Comparison of ENCODE assay signal across 15 mouse cellular contexts in genomic region chr3:148462791-148463190, GRCm38 (mm10).
A peak's percentile ranks its signal among the peaks of the same experiment; 100 is the strongest.
DNase-seq lines count a peak whose midpoint lies in the region; ATAC-seq and TF ChIP-seq lines count a peak whose summit lies in the region.
"Had no signal": no experiment of that assay in that cellular context is flagged by ENCODE, and none has a peak within 500 bp of the region (broad histone marks: within the 10 kb centered on the region; RNA-seq: fewer than 3 reads in every experiment).

No protein-coding gene starts in this region.

- no peak for ATAC-seq in midbrain, embryonic 14.5 days (ENCODE audit: low FRiP score, low TSS enrichment)
- ATAC-seq in midbrain, embryonic 11.5 days (ENCODE audit: low FRiP score): no peak

- no peak for TF ChIP-seq CTCF in layer of hippocampus, adult 2 months (conservative IDR thresholded peaks at IDR 0.05)

- H3K27me3 ChIP-seq in midbrain, embryonic 14.5 days (ENCODE audit: control insufficient read depth, insufficient read depth, low read length): no peaks in the 10 kb centered on the region
- no peaks in the 10 kb centered on the region for H3K27me3 ChIP-seq in midbrain, embryonic 11.5 days (ENCODE audit: control insufficient read depth, insufficient read depth, low read length)
- H3K27me3 ChIP-seq: embryonic facial prominence, embryonic 13.5 days; heart, embryonic 12.5 days; kidney, embryonic 15.5 days; neural tube, embryonic 13.5 days had no signal

- H3K9me3 ChIP-seq in midbrain, embryonic 14.5 days (ENCODE audit: control insufficient read depth, low read length): no peaks in the 10 kb centered on the region
- H3K9me3 ChIP-seq in midbrain, embryonic 11.5 days (ENCODE audit: control insufficient read depth, low read length): no peaks in the 10 kb centered on the region
- H3K9me3 ChIP-seq: embryonic facial prominence, embryonic 13.5 days; heart, embryonic 12.5 days; kidney, embryonic 15.5 days; neural tube, embryonic 13.5 days had no signal

- no peaks in the 10 kb centered on the region for H3K36me3 ChIP-seq in midbrain, embryonic 14.5 days (ENCODE audit: control insufficient read depth, insufficient read depth, low read length)
- no peaks in the 10 kb centered on the region for H3K36me3 ChIP-seq in midbrain, embryonic 11.5 days (ENCODE audit: control insufficient read depth, insufficient read depth, low read length)
- H3K36me3 ChIP-seq: embryonic facial prominence, embryonic 13.5 days; heart, embryonic 12.5 days; kidney, embryonic 15.5 days; neural tube, embryonic 13.5 days had no signal

- 69% methylated on average over 10 of the region's 10 CpGs for WGBS in midbrain, embryonic 14.5 days
- 91% methylated on average over 10 of the region's 10 CpGs for WGBS in midbrain, embryonic 11.5 days

- DNase-seq in frontal cortex, postnatal 36 days (ENCODE audit: low spot score in 2 of 2): peak; percentile 1 to 7
- no peak for DNase-seq in frontal cortex, postnatal 14 days (ENCODE audit: low spot score in 2 of 2)
- DNase-seq in midbrain, embryonic 14.5 days: peak; percentile 23
- no peak for DNase-seq in midbrain, embryonic 11.5 days (ENCODE audit: low spot score, missing footprints)
- peak; percentile 19 for DNase-seq in layer of hippocampus, adult 2 months (ENCODE audit: low spot score in 2 of 2)
- peak; percentile 13 for DNase-seq in right cerebral cortex, postnatal 4 days
- no peak for DNase-seq in urinary bladder, postnatal 10 days (ENCODE audit: low spot score)
- DNase-seq: cerebellum, adult 11-12 months; gastrocnemius, postnatal 36 days; heart, postnatal 36 days had no signal

- H3K4me1 ChIP-seq in midbrain, embryonic 14.5 days (ENCODE audit: control insufficient read depth, insufficient read depth, low read length): no peaks in the 10 kb centered on the region
- H3K4me1 ChIP-seq in midbrain, embryonic 11.5 days (ENCODE audit: control insufficient read depth, insufficient read depth, low read length): no peaks in the 10 kb centered on the region
- H3K4me1 ChIP-seq: embryonic facial prominence, embryonic 13.5 days; heart, embryonic 12.5 days; kidney, embryonic 15.5 days; neural tube, embryonic 13.5 days had no signal

- H3K27ac ChIP-seq in midbrain, embryonic 14.5 days (replicated peaks; ENCODE audit: low read depth, low read length): no peak overlapping the region
- H3K27ac ChIP-seq in midbrain, embryonic 11.5 days (ENCODE audit: low read depth, low read length): no peak overlapping the region
- H3K27ac ChIP-seq in layer of hippocampus, adult 2 months: no peak overlapping the region
- H3K27ac ChIP-seq: embryonic facial prominence, embryonic 13.5 days; kidney, embryonic 15.5 days; neural tube, embryonic 13.5 days had no signal

- no peak overlapping the region for H3K9ac ChIP-seq in midbrain, embryonic 14.5 days (replicated peaks; ENCODE audit: low read length)
- no peak overlapping the region for H3K9ac ChIP-seq in midbrain, embryonic 11.5 days (ENCODE audit: low read length)
- H3K9ac ChIP-seq: embryonic facial prominence, embryonic 13.5 days; heart, embryonic 12.5 days; kidney, embryonic 15.5 days; neural tube, embryonic 13.5 days had no signal

- no peak overlapping the region for H3K4me2 ChIP-seq in midbrain, embryonic 14.5 days (ENCODE audit: low read length)
- H3K4me2 ChIP-seq in midbrain, embryonic 11.5 days: no peak overlapping the region
- H3K4me2 ChIP-seq: embryonic facial prominence, embryonic 13.5 days; heart, embryonic 12.5 days; kidney, embryonic 15.5 days; liver, embryonic 11.5 days; neural tube, embryonic 13.5 days had no signal

- no peak overlapping the region for H3K4me3 ChIP-seq in midbrain, embryonic 14.5 days (replicated peaks; ENCODE audit: low read depth, low read length)
- H3K4me3 ChIP-seq in midbrain, embryonic 11.5 days (ENCODE audit: low read depth, low read length): no peak overlapping the region
- H3K4me3 ChIP-seq in layer of hippocampus, adult 2 months: no peak overlapping the region
- H3K4me3 ChIP-seq: embryonic facial prominence, embryonic 13.5 days; heart, embryonic 12.5 days; kidney, embryonic 15.5 days; neural tube, embryonic 13.5 days had no signal

Comparison
In these comparisons a context has a peak if more than half of its experiments do, and no peak if none do; other contexts are left out.
1. DNase-seq: peak in frontal cortex, postnatal 36 days (2 of 2), midbrain, embryonic 14.5 days (single experiment), layer of hippocampus, adult 2 months (2 of 2) and right cerebral cortex, postnatal 4 days (single experiment); none in frontal cortex, postnatal 14 days (0 of 2), midbrain, embryonic 11.5 days (single experiment) and urinary bladder, postnatal 10 days (single experiment).